Mouse (Mus musculus) neural tube, embryonic 14.5 days (tissue): ENCODE measurements around the gene Myl6. TPM values are rescaled to one million over a fixed set of nuclear protein-coding genes. Genes with fewer than 3 reads are reported as not detected.
A peak's percentile ranks its signal among the peaks of the same experiment; 100 is the strongest.

Experiments
- ATAC-seq: fragments of 200-750 bp; cut with Nextera tagmentation; 2 replicates; pipeline ENCODE4 v1.8.0; 2017; ENCODE audit warnings: low read depth, mild to moderate bottlenecking, moderate TSS enrichment, moderate library complexity
- H3K27ac ChIP-seq: fragments of 300-500 bp; sonication (generic); 2 replicates; pipeline ENCODE4 v1.5.1; 2014; ENCODE audit warnings: low read depth, mild to moderate bottlenecking, control low read depth, low read length, moderate library complexity, mixed read lengths
- H3K27me3 ChIP-seq: fragments of 300-500 bp; sonication (generic); 2 replicates; pipeline ENCODE4 v1.6.1; 2014; ENCODE audit warnings: low read length; ENCODE audit not compliant: control insufficient read depth, insufficient read depth
- H3K36me3 ChIP-seq: fragments of 300-500 bp; sonication (generic); 2 replicates; pipeline ENCODE4 v1.6.1; 2014; ENCODE audit warnings: low read length, mixed read lengths; ENCODE audit not compliant: control insufficient read depth, insufficient read depth
- H3K4me1 ChIP-seq: fragments of 300-500 bp; sonication (generic); 2 replicates; pipeline ENCODE4 v1.6.1; 2014; ENCODE audit warnings: low read length; ENCODE audit not compliant: control insufficient read depth, insufficient read depth
- H3K4me2 ChIP-seq: fragments of 300-500 bp; sonication (generic); 2 replicates; pipeline ENCODE4 v1.6.1; 2014; ENCODE audit warnings: mild to moderate bottlenecking, low read depth, low read length, control low read depth
- H3K4me3 ChIP-seq: fragments of 300-500 bp; sonication (generic); 2 replicates; pipeline ENCODE4 v1.5.1; 2014; ENCODE audit warnings: low read depth, low read length, control low read depth, mixed read lengths
- H3K9ac ChIP-seq: fragments of 300-500 bp; sonication (generic); replicated peaks from 2 replicates; pipeline ENCODE4 v1.6.1; 2014; ENCODE audit warnings: low read depth, mild to moderate bottlenecking, control low read depth, low read length, mixed read lengths
- H3K9me3 ChIP-seq: fragments of 300-500 bp; sonication (generic); 2 replicates; pipeline ENCODE4 v1.6.1; 2016; ENCODE audit warnings: low read length; ENCODE audit not compliant: control insufficient read depth
- WGBS: fragments of 180-500 bp; shearing (Covaris S2); extraction: QIAGEN DNeasy Blood & Tissue Kit; methylation state at CpG from one replicate; pipeline ENCODE4 v1.1.7; 2014; 5-methylcytosine and 5-hydroxymethylcytosine counted together
- polyA plus RNA-seq: library from polyadenylated mRNA; unstranded; fragments of >200 nt; fragmentation: Nextera tagmentation; extraction: Ambion mirVana; gene quantifications from 2 replicates; pipeline ENCODE4 v1.2.1, GENCODE M21; 2014

Gene Myl6
- polyA plus RNA-seq, 1 experiment from 2014 or later: 831 TPM

GRCm38 (mm10) chr10:128504641-128505370 lies 10.9 kb upstream of the Myl6 start:
- WGBS: 80% methylated on average over 9 of the region's 9 CpGs
- H3K27ac ChIP-seq: no peak overlapping the region
- H3K4me3 ChIP-seq: no peak overlapping the region
- H3K27me3 ChIP-seq: no peaks in the 10 kb centered on the region
- H3K4me1 ChIP-seq: no peaks in the 10 kb centered on the region
- H3K9me3 ChIP-seq: no peaks in the 10 kb centered on the region
- H3K36me3 ChIP-seq: 0 out of 2 replicates have a peak, but pooled peaks cover 4% of the 10 kb centered on the region
- H3K4me2 ChIP-seq: no peak overlapping the region
- no peak for ATAC-seq
- H3K9ac ChIP-seq: no peak overlapping the region

- H3K4me1 ChIP-seq: peaks cover 6% of the 10 kb centered on the region; the same call in 1 of the 2 replicates
- WGBS: 91% methylated on average over 3 of the region's 3 CpGs
- ATAC-seq: no peak
These were observed 10.1 kb upstream of the Myl6 start for GRCm38 (mm10) chr10:128504012-128504411.

DNA sequence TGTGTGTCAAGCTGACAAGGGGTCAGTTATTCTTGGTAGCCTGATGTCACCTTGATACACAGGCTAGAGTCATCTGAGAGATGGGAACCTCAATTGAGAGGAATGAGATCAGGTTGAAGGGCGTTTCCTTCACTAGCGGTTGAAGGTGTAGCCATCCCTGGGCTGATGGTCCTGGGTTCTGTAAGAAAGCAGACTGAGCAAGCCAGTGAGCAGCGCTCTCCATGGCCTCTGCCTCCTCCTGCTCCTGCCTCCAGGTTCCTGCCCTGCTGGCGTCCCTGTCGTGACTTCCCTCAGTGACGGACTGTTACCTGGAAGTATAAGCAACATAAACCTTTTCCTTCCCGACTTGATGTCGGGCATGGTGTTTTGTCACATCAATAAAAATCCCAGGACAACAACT lies 9.6 kb upstream of the Myl6 start:
- no peak overlapping the region for H3K4me2 ChIP-seq
- H3K27ac ChIP-seq: no peak overlapping the region
- no peaks in the 10 kb centered on the region for H3K27me3 ChIP-seq
- H3K4me1 ChIP-seq: peaks cover 6% of the 10 kb centered on the region; the same call in 1 of the 2 replicates
- no peak for ATAC-seq
- no peak overlapping the region for H3K4me3 ChIP-seq
- no peaks in the 10 kb centered on the region for H3K36me3 ChIP-seq
- H3K9ac ChIP-seq: no peak overlapping the region
- 72% methylated on average over 8 of the region's 8 CpGs for WGBS
- H3K9me3 ChIP-seq: no peaks in the 10 kb centered on the region

More at GRCm38 (mm10) chr10:128504012-128504411, 10.1 kb upstream of the Myl6 start:
- H3K4me2 ChIP-seq: no peak overlapping the region
- H3K4me3 ChIP-seq: no peak overlapping the region
- H3K27me3 ChIP-seq: no peaks in the 10 kb centered on the region
- no peak overlapping the region for H3K27ac ChIP-seq
- no peaks in the 10 kb centered on the region for H3K9me3 ChIP-seq
- no peak overlapping the region for H3K9ac ChIP-seq
- H3K36me3 ChIP-seq: no peaks in the 10 kb centered on the region

- H3K27me3 ChIP-seq: no peaks in the 10 kb centered on the region
- H3K4me1 ChIP-seq: peaks cover 6% of the 10 kb centered on the region; the same call in 1 of the 2 replicates
- no peak overlapping the region for H3K4me2 ChIP-seq
- 85% methylated on average over 5 of the region's 5 CpGs for WGBS
- no peaks in the 10 kb centered on the region for H3K9me3 ChIP-seq
- no peak overlapping the region for H3K9ac ChIP-seq
- H3K36me3 ChIP-seq: no peaks in the 10 kb centered on the region
- H3K4me3 ChIP-seq: no peak overlapping the region
- no peak for ATAC-seq
- H3K27ac ChIP-seq: no peak overlapping the region
These were observed 8.4 kb upstream of the Myl6 start for GRCm38 (mm10) chr10:128502341-128502740.

DNA sequence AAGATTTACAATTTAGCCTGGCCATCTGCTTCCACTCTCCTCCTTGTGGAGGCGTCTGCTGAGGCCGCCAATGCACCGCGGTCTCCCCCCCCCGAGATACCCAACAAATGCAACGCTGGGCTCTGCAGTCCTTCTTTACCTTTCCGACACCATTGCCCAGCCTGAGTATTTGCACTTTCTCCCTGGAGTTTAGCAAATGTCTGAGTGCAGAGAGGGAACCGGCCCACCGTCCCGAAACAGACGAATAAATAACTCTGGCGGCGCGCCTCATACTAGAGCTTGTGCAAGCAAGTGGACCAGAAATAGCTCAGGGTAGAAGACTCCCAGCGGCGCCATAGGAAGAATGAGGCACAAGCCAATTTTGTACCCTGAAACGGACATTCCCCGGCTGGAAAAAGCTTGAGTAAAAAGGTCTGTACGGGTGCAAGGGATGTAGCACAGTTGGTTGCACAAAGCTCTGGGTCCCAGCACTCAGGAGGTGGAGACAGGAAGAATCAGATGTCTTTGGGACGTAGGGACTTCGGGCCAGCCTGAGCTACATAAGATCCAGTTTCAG lies 5.2 kb upstream of the Myl6 start:
- H3K27ac ChIP-seq: peak overlapping the region; percentile 80
- ATAC-seq: peak; percentile 28; the same call in 1 of the 2 replicates
- peaks cover 14% of the 10 kb centered on the region for H3K4me1 ChIP-seq
- no peaks in the 10 kb centered on the region for H3K9me3 ChIP-seq
- H3K9ac ChIP-seq: peak overlapping the region; percentile 51
- peak overlapping the region; percentile 77 for H3K4me2 ChIP-seq
- WGBS: 2% methylated on average over 21 of the region's 21 CpGs
- H3K4me3 ChIP-seq: peak overlapping the region; percentile 58
- no peaks in the 10 kb centered on the region for H3K27me3 ChIP-seq
- H3K36me3 ChIP-seq: no peaks in the 10 kb centered on the region

- peak; percentile 85 for ATAC-seq
- under 1% methylated on average over 27 of the region's 27 CpGs for WGBS
These were observed 4.6 kb upstream of the Myl6 start, which contains the start of gene Myl6b for GRCm38 (mm10) chr10:128498590-128498989. TSS of gene Myl6b (minus strand) at chr10:128498685.

GRCm38 (mm10) chr10:128497134-128497737 lies 3.3 kb upstream of the Myl6 start:
- H3K4me2 ChIP-seq: 0 out of 2 replicates have a peak overlapping the region, but pooled peaks have one; percentile 21
- H3K4me3 ChIP-seq: no peak overlapping the region

More at GRCm38 (mm10) chr10:128498590-128498989, 4.6 kb upstream of the Myl6 start, which contains the start of gene Myl6b:
- H3K9me3 ChIP-seq: no peaks in the 10 kb centered on the region
- no peaks in the 10 kb centered on the region for H3K27me3 ChIP-seq
- peaks cover 14% of the 10 kb centered on the region for H3K4me1 ChIP-seq
- peak within 1 kb of the TSS; percentile 80 for H3K27ac ChIP-seq
- peak within 1 kb of the TSS; percentile 58 for H3K4me3 ChIP-seq
- H3K4me2 ChIP-seq: peak within 1 kb of the TSS; percentile 77
- H3K9ac ChIP-seq: peak within 1 kb of the TSS; percentile 51
- no peaks in the 10 kb centered on the region for H3K36me3 ChIP-seq

GRCm38 (mm10) chr10:128496509-128497077 lies 2.6 kb upstream of the Myl6 start:
- WGBS: 35% methylated on average over 6 of the region's 6 CpGs
- Histone ChIP-seq H3K4me3 (no peak overlapping the region), H3K27me3 (no peaks in the 10 kb centered on the region), H3K9me3 (no peaks in the 10 kb centered on the region), H3K4me2 (no peak overlapping the region), H3K4me1 (peaks cover 23% of the 10 kb centered on the region), H3K27ac (no peak overlapping the region), H3K9ac (0 out of 2 replicates have a peak overlapping the region, but pooled peaks have one; percentile 5), H3K36me3 (peaks cover under 1% of the 10 kb centered on the region; the same call in 1 of the 2 replicates)
- no peak for ATAC-seq

More at GRCm38 (mm10) chr10:128497134-128497737, 3.3 kb upstream of the Myl6 start:
- no peak overlapping the region for H3K27ac ChIP-seq
- H3K36me3 ChIP-seq: no peaks in the 10 kb centered on the region
- H3K4me1 ChIP-seq: peaks cover 17% of the 10 kb centered on the region
- ATAC-seq: no peak
- 0 out of 2 replicates have a peak overlapping the region, but pooled peaks have one; percentile 5 for H3K9ac ChIP-seq
- 45% methylated on average over 6 of the region's 6 CpGs for WGBS
- no peaks in the 10 kb centered on the region for H3K27me3 ChIP-seq
- H3K9me3 ChIP-seq: no peaks in the 10 kb centered on the region
